Mouse (Mus musculus): Measurements from ENCODE around the gene Mpdu1. TPM values are rescaled to one million over a fixed set of nuclear protein-coding genes. Genes with fewer than 3 reads are reported as not detected.

Mpdu1 gene
- polyA plus RNA-seq, 1 experiment, result 135 TPM

DNA sequence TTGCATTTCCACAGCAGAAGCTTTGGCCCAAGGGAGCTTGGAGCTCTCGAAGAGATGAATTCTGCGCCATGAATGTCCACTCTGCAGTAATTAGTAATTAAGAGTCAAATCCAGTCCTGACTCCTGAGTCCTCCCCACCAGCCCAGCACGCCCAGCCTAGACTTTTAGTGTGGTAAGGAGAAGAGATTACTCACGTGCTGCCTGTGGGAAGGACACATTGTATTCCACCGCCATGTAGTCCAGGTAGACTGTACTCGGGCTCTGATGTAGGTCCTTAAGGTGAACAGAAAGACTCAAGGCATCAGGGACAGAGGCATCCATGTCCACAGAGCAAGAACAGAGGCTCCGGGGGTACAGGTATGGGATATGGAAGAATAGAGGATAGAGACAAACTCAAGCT, 2.4 kb upstream of the Mpdu1 start:
- Histone ChIP-seq H3K27ac (ENCODE audit: insufficient read depth, low read depth, low read length) (no peak overlapping the region), H3K4me1 (ENCODE audit: control insufficient read depth, insufficient read depth, insufficient read length, low read length) (peaks cover 7% of the 10 kb centered on the region), H3K4me3 (ENCODE audit: low read depth, low read length) (no peak overlapping the region), H3K27me3 (ENCODE audit: control insufficient read depth, insufficient read depth, low read length) (no peaks in the 10 kb centered on the region), H3K36me3 (ENCODE audit: control insufficient read depth, insufficient read depth, low read length) (peaks cover 31% of the 10 kb centered on the region)
- no peak for TF ChIP-seq POLR2A (IDR thresholded peaks at IDR 0.05; ENCODE audit: low read depth, low read length)
- no peak for TF ChIP-seq CTCF (IDR thresholded peaks at IDR 0.05; ENCODE audit: extremely low read depth, insufficient read length, insufficient replicate concordance, low read depth, low read length)
- WGBS, result 84% methylated on average over 7 of the region's 7 CpGs

GRCm38 (mm10) chr11:69663795-69664194, 1.4 kb upstream of the Mpdu1 start:
- H3K27ac ChIP-seq (ENCODE audit: insufficient read depth, low read depth, low read length), result no peak overlapping the region
- 78% methylated on average over 6 of the region's 6 CpGs for WGBS
- peaks cover 22% of the 10 kb centered on the region for H3K36me3 ChIP-seq (ENCODE audit: control insufficient read depth, insufficient read depth, low read length)

DNA sequence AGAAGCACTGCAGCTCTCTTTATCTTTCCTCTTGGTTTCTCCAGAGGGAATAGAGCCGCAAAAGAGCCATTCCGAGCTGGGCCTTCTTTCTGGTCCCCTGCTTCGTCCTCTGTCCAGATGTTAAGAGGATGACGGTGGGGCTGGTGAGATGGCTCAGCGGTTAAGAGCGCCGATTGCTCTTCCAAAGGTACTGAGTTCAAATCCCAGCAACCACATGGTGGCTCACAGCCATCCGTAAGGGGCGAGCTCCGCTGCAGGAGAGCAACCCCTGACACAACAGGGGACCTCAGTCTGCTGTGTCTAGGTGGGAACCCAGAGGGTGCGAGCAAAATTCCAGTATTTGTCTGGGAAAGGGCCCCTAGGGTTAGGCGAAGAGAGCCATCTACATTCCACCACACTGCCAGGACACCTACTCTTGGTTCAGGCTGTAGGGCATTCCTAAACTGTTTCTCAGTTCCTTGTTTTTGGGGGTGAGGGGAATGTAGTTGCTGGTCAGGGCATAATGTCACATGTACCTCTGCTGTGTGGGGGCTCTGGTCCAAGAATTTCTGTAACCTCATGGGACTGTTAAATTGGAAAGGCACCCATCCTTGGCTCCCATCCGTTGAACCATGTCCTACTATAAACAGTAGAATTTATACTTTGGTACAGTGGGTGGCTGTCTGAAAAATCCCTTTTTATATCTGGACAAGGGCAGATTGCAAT, 677 bp upstream of the Mpdu1 start:
- Histone ChIP-seq H3K27ac (ENCODE audit: insufficient read depth, low read depth, low read length) (peak overlapping the region; percentile 98), H3K4me1 (ENCODE audit: control insufficient read depth, insufficient read depth, insufficient read length, low read length) (peaks cover 7% of the 10 kb centered on the region), H3K27me3 (ENCODE audit: control insufficient read depth, insufficient read depth, low read length) (no peaks in the 10 kb centered on the region), H3K4me3 (ENCODE audit: low read depth, low read length) (peak overlapping the region; percentile 72), H3K36me3 (ENCODE audit: control insufficient read depth, insufficient read depth, low read length) (peaks cover 21% of the 10 kb centered on the region)
- TF ChIP-seq CTCF (IDR thresholded peaks at IDR 0.05; ENCODE audit: extremely low read depth, insufficient read length, insufficient replicate concordance, low read depth, low read length), result no peak
- TF ChIP-seq POLR2A (IDR thresholded peaks at IDR 0.05; ENCODE audit: low read depth, low read length), result no peak
- 59% methylated on average over 13 of the region's 13 CpGs for WGBS

More at GRCm38 (mm10) chr11:69663795-69664194, 1.4 kb upstream of the Mpdu1 start:
- TF ChIP-seq POLR2A (IDR thresholded peaks at IDR 0.05; ENCODE audit: low read depth, low read length), result no peak
- no peak for TF ChIP-seq CTCF (IDR thresholded peaks at IDR 0.05; ENCODE audit: extremely low read depth, insufficient read length, insufficient replicate concordance, low read depth, low read length)
- Histone ChIP-seq H3K4me3 (ENCODE audit: low read depth, low read length) (no peak overlapping the region), H3K27me3 (ENCODE audit: control insufficient read depth, insufficient read depth, low read length) (no peaks in the 10 kb centered on the region), H3K4me1 (ENCODE audit: control insufficient read depth, insufficient read depth, insufficient read length, low read length) (peaks cover 7% of the 10 kb centered on the region)

- Histone ChIP-seq H3K36me3 (ENCODE audit: control insufficient read depth, insufficient read depth, low read length) (peaks cover 21% of the 10 kb centered on the region), H3K4me3 (ENCODE audit: low read depth, low read length) (peak overlapping the region; percentile 72), H3K27me3 (ENCODE audit: control insufficient read depth, insufficient read depth, low read length) (no peaks in the 10 kb centered on the region), H3K27ac (ENCODE audit: insufficient read depth, low read depth, low read length) (peak overlapping the region; percentile 98), H3K4me1 (ENCODE audit: control insufficient read depth, insufficient read depth, insufficient read length, low read length) (peaks cover 7% of the 10 kb centered on the region)
- TF ChIP-seq POLR2A (IDR thresholded peaks at IDR 0.05; ENCODE audit: low read depth, low read length) (no peak), CTCF (IDR thresholded peaks at IDR 0.05; ENCODE audit: extremely low read depth, insufficient read length, insufficient replicate concordance, low read depth, low read length) (no peak)
- WGBS, result 18% methylated on average over 3 of the region's 3 CpGs
Measured at GRCm38 (mm10) chr11:69661221-69661881, 1.1 kb downstream of the Mpdu1 start.

GRCm38 (mm10) chr11:69657462-69657881, 5.0 kb downstream of the Mpdu1 start:
- no peak overlapping the region for H3K27ac ChIP-seq (ENCODE audit: insufficient read depth, low read depth, low read length)
- H3K4me3 ChIP-seq (ENCODE audit: low read depth, low read length), result no peak overlapping the region
- H3K36me3 ChIP-seq (ENCODE audit: control insufficient read depth, insufficient read depth, low read length), result peaks cover 35% of the 10 kb centered on the region
- WGBS, result 83% methylated on average over 15 of the region's 15 CpGs
- no peak for TF ChIP-seq POLR2A (IDR thresholded peaks at IDR 0.05; ENCODE audit: low read depth, low read length)
- no peak; the same call in 1 of the 2 replicates for TF ChIP-seq CTCF (IDR thresholded peaks at IDR 0.05; ENCODE audit: extremely low read depth, insufficient read length, insufficient replicate concordance, low read depth, low read length)
- H3K27me3 ChIP-seq (ENCODE audit: control insufficient read depth, insufficient read depth, low read length), result no peaks in the 10 kb centered on the region
- H3K4me1 ChIP-seq (ENCODE audit: control insufficient read depth, insufficient read depth, insufficient read length, low read length), result peaks cover 3% of the 10 kb centered on the region; the same call in 1 of the 2 replicates

DNA sequence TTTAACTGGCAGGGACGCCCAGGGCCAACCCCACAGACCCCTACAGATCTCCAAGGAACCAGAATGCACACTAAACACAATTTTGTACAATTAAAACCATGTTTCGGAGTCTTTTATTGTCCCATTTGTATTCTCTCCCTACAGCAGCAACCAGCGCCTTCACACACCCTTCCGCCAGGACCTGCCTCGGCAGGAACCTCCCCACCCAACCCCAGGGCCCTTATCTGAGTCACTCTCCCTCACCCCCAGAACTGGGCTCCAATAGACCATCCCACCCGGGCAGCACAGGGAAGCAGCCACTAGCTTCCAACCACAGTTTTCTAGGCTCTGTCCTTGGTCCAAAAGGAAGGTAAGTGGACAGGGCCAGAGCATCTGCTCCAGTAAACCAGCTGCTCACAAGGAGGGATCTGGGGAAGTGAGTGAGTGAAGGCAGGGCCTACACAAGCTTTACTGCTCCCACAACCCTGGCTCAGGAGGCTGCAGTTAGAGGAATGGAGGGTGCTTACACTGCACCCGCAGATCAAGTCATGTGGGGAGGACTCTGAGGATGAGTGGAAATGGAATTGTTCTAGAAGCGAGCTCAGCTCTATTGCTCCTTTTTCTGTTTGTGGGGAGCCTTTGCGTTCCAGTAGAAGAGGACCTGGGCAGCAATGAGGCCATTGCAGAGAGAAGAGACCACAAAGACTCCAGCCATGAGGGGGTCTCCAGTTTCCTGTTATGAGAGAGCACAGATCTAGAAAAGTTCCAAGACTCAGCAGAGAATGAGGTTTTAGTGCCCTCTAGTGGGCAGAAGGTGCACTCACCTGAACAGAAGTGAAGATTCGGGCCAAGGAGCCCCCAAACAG, 5.6 kb downstream of the Mpdu1 start:
- H3K27me3 ChIP-seq (ENCODE audit: control insufficient read depth, insufficient read depth, low read length), result no peaks in the 10 kb centered on the region
- peak; percentile 74; the same call in 1 of the 2 replicates for TF ChIP-seq CTCF (IDR thresholded peaks at IDR 0.05; ENCODE audit: extremely low read depth, insufficient read length, insufficient replicate concordance, low read depth, low read length)
- no peak; the same call in 1 of the 2 replicates for TF ChIP-seq POLR2A (IDR thresholded peaks at IDR 0.05; ENCODE audit: low read depth, low read length)
- peaks cover 3% of the 10 kb centered on the region; the same call in 1 of the 2 replicates for H3K4me1 ChIP-seq (ENCODE audit: control insufficient read depth, insufficient read depth, insufficient read length, low read length)
- H3K27ac ChIP-seq (ENCODE audit: insufficient read depth, low read depth, low read length), result no peak overlapping the region
- no peak overlapping the region for H3K4me3 ChIP-seq (ENCODE audit: low read depth, low read length)
- H3K36me3 ChIP-seq (ENCODE audit: control insufficient read depth, insufficient read depth, low read length), result peaks cover 41% of the 10 kb centered on the region
- 75% methylated on average over 10 of the region's 10 CpGs for WGBS

Measured in small intestine, adult 2 months (tissue).